Mouse (Mus musculus): Measurements from ENCODE around the gene Asb16. TPM values are rescaled to one million over a fixed set of nuclear protein-coding genes. Genes with fewer than 3 reads are reported as not detected.

Gene Asb16
- polyA plus RNA-seq, 1 experiment from 2014 or later = 0.09 TPM

DNA sequence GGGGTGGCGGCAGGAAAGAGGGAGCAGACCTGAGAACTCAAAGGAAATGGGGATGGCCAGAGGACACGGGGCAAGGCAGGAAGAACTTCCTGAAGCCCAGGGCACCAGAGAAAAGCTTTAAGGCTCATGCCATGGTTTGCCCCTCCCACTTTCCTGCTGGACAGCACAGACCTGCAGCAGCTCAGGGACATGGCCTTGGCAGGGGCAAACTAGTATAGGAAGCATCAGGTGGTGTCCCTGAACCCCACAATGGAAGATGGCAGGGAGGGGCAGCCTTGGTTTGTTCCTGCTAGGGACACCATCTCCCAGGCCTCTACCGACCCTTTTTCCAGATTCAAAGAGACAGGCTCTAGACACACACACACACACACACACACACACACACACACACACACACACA is 36.8 kb downstream of the Asb16 start:
- Histone ChIP-seq H3K27ac (ENCODE audit: low read depth, low read length) (no peak overlapping the region), H3K27me3 (replicated peaks; ENCODE audit: control insufficient read depth, insufficient read depth, low read length) (no peaks in the 10 kb centered on the region), H3K4me1 (replicated peaks; ENCODE audit: control insufficient read depth, insufficient read depth, low read length) (no peaks in the 10 kb centered on the region), H3K9ac (ENCODE audit: low read depth, low read length) (no peak overlapping the region), H3K4me2 (replicated peaks; ENCODE audit: low read depth) (no peak overlapping the region), H3K4me3 (ENCODE audit: low read depth, low read length) (no peak overlapping the region), H3K9me3 (ENCODE audit: control insufficient read depth) (no peaks in the 10 kb centered on the region), H3K36me3 (ENCODE audit: control insufficient read depth, insufficient read depth) (peaks cover 26% of the 10 kb centered on the region)
- WGBS = 67% methylated on average over 3 of the region's 3 CpGs
- no peak for TF ChIP-seq CTCF (IDR thresholded peaks at IDR 0.05; ENCODE audit: low read depth)
- ATAC-seq = no peak

DNA sequence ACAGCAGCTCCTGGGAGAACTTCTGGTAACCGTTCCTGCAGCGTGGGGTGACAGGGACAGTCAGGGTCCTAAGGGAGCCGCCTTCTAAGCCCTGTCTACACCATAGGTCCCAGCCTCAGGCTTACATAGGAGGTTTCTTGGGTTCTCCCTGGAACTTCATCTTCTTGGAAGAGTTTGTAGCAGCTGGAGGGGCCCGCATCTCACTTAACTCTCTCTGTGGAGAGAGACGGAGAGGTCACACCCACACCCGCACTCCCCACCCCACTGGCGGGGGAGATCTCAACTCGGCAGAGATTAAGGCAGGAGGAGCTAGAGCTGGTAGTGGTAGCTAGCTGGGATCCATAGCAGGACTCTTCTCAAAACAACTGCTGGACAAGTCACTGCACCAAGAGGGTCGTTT is 39.6 kb downstream of the Asb16 start:
- H3K9me3 ChIP-seq (ENCODE audit: control insufficient read depth) = no peaks in the 10 kb centered on the region

GRCm38 (mm10) chr11:102308979-102309378 is 40.4 kb downstream of the Asb16 start:
- H3K9me3 ChIP-seq (ENCODE audit: control insufficient read depth) = no peaks in the 10 kb centered on the region
- TF ChIP-seq CTCF (IDR thresholded peaks at IDR 0.05; ENCODE audit: low read depth) = peak; percentile 100
- peaks cover 55% of the 10 kb centered on the region for H3K36me3 ChIP-seq (ENCODE audit: control insufficient read depth, insufficient read depth)
- H3K4me2 ChIP-seq (replicated peaks; ENCODE audit: low read depth) = peak overlapping the region; percentile 75
- no peaks in the 10 kb centered on the region for H3K27me3 ChIP-seq (replicated peaks; ENCODE audit: control insufficient read depth, insufficient read depth, low read length)
- H3K9ac ChIP-seq (ENCODE audit: low read depth, low read length) = 0 out of 2 replicates have a peak overlapping the region, but pooled peaks have one; percentile 34
- peak overlapping the region; percentile 39 for H3K4me3 ChIP-seq (ENCODE audit: low read depth, low read length)
- peak overlapping the region; percentile 62 for H3K27ac ChIP-seq (ENCODE audit: low read depth, low read length)
- 2% methylated on average over 27 of the region's 27 CpGs for WGBS
- ATAC-seq = peak; percentile 91
- H3K4me1 ChIP-seq (replicated peaks; ENCODE audit: control insufficient read depth, insufficient read depth, low read length) = no peaks in the 10 kb centered on the region; the same call in 1 of the 2 replicates

More for the DNA sequence above, 39.6 kb downstream of the Asb16 start:
- Histone ChIP-seq H3K36me3 (ENCODE audit: control insufficient read depth, insufficient read depth) (peaks cover 46% of the 10 kb centered on the region), H3K4me3 (ENCODE audit: low read depth, low read length) (no peak overlapping the region), H3K9ac (ENCODE audit: low read depth, low read length) (no peak overlapping the region), H3K27ac (ENCODE audit: low read depth, low read length) (no peak overlapping the region), H3K4me1 (replicated peaks; ENCODE audit: control insufficient read depth, insufficient read depth, low read length) (no peaks in the 10 kb centered on the region; the same call in 1 of the 2 replicates), H3K27me3 (replicated peaks; ENCODE audit: control insufficient read depth, insufficient read depth, low read length) (no peaks in the 10 kb centered on the region), H3K4me2 (replicated peaks; ENCODE audit: low read depth) (no peak overlapping the region)
- TF ChIP-seq CTCF (IDR thresholded peaks at IDR 0.05; ENCODE audit: low read depth) = no peak
- ATAC-seq = no peak
- 77% methylated on average over 9 of the region's 9 CpGs for WGBS

- WGBS = 74% methylated on average over 22 of the region's 22 CpGs
- no peaks in the 10 kb centered on the region; the same call in 1 of the 2 replicates for H3K4me1 ChIP-seq (replicated peaks; ENCODE audit: control insufficient read depth, insufficient read depth, low read length)
- H3K27me3 ChIP-seq (replicated peaks; ENCODE audit: control insufficient read depth, insufficient read depth, low read length) = no peaks in the 10 kb centered on the region
- H3K9ac ChIP-seq (ENCODE audit: low read depth, low read length) = 0 out of 2 replicates have a peak overlapping the region, but pooled peaks have one; percentile 34
- H3K4me3 ChIP-seq (ENCODE audit: low read depth, low read length) = peak overlapping the region; percentile 39
- peak overlapping the region; percentile 62; the same call in 1 of the 2 replicates for H3K27ac ChIP-seq (ENCODE audit: low read depth, low read length)
- H3K4me2 ChIP-seq (replicated peaks; ENCODE audit: low read depth) = peak overlapping the region; percentile 75
- no peaks in the 10 kb centered on the region for H3K9me3 ChIP-seq (ENCODE audit: control insufficient read depth)
- TF ChIP-seq CTCF (IDR thresholded peaks at IDR 0.05; ENCODE audit: low read depth) = peak; percentile 31; the same call in 1 of the 2 replicates
- peaks cover 62% of the 10 kb centered on the region for H3K36me3 ChIP-seq (ENCODE audit: control insufficient read depth, insufficient read depth)
- no peak for ATAC-seq
Measured at GRCm38 (mm10) chr11:102309821-102310617, 41.5 kb downstream of the Asb16 start.

- no peak for ATAC-seq
- Histone ChIP-seq H3K27ac (ENCODE audit: low read depth, low read length) (peak overlapping the region; percentile 57; the same call in 1 of the 2 replicates), H3K4me3 (ENCODE audit: low read depth, low read length) (peak overlapping the region; percentile 15), H3K4me2 (replicated peaks; ENCODE audit: low read depth) (peak overlapping the region; percentile 75), H3K36me3 (ENCODE audit: control insufficient read depth, insufficient read depth) (peaks cover 61% of the 10 kb centered on the region), H3K4me1 (replicated peaks; ENCODE audit: control insufficient read depth, insufficient read depth, low read length) (no peaks in the 10 kb centered on the region; the same call in 1 of the 2 replicates), H3K9ac (ENCODE audit: low read depth, low read length) (0 out of 2 replicates have a peak overlapping the region, but pooled peaks have one; percentile 22), H3K9me3 (ENCODE audit: control insufficient read depth) (no peaks in the 10 kb centered on the region), H3K27me3 (replicated peaks; ENCODE audit: control insufficient read depth, insufficient read depth, low read length) (no peaks in the 10 kb centered on the region)
- no peak for TF ChIP-seq CTCF (IDR thresholded peaks at IDR 0.05; ENCODE audit: low read depth)
- WGBS = 47% methylated on average over 34 of the region's 38 CpGs
Measured at GRCm38 (mm10) chr11:102310768-102311695, 42.5 kb downstream of the Asb16 start.

- H3K36me3 ChIP-seq (ENCODE audit: control insufficient read depth, insufficient read depth) = peaks cover 51% of the 10 kb centered on the region
- no peaks in the 10 kb centered on the region for H3K27me3 ChIP-seq (replicated peaks; ENCODE audit: control insufficient read depth, insufficient read depth, low read length)
- H3K27ac ChIP-seq (ENCODE audit: low read depth, low read length) = no peak overlapping the region
- no peak for TF ChIP-seq CTCF (IDR thresholded peaks at IDR 0.05; ENCODE audit: low read depth)
- ATAC-seq = no peak
- H3K4me3 ChIP-seq (ENCODE audit: low read depth, low read length) = no peak overlapping the region
- WGBS = 90% methylated on average over 4 of the region's 4 CpGs
- no peak overlapping the region for H3K9ac ChIP-seq (ENCODE audit: low read depth, low read length)
- H3K4me1 ChIP-seq (replicated peaks; ENCODE audit: control insufficient read depth, insufficient read depth, low read length) = no peaks in the 10 kb centered on the region; the same call in 1 of the 2 replicates
- H3K9me3 ChIP-seq (ENCODE audit: control insufficient read depth) = no peaks in the 10 kb centered on the region
- no peak overlapping the region for H3K4me2 ChIP-seq (replicated peaks; ENCODE audit: low read depth)
Measured at GRCm38 (mm10) chr11:102311966-102312365, 43.4 kb downstream of the Asb16 start.
